Mouse (Mus musculus): ENCODE data around the gene Olfr491.

The Olfr491 gene

DNA sequence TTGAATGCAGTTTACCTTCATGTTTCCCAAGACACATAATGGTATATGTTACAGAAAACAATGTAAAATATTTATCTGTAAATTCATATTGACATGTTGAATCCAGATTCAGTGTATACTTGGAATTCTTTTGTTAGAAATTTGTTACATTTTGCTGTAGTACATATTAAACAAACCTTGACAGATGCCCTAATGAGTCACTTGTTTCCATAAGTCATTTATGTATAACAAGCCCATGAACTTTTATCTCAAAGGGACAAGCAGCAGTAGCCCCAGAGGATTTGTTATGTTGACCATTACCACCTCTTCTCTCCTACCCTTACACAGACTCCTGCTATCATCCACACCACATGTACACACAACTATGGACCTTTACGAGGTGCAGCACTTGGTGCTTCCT is at the start of gene Olfr491:
TSS of gene Olfr491 (plus strand) at position 301 of the 400 bp plus-strand sequence.
- no peak for DNase-seq

DNA sequence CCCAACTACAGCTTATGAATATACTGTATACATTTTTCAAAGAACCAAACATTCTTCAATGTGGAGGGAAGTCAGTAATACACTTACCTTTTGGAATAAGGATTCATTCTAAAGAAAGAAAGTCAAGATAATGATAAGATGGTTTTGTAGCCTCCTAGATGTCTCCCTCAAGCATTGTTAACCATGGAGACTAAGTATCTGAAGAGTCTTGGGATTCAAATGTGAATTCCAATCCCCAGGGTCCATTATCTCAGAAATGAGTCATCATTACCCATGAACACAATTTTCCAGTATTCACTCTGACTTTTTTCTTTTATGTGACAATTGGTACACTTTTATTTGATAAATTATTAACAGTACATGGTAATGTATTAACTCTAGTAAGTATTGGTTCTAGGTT is 24.4 kb upstream of the Olfr491 start, which contains the start of gene Olfr490:
TSS of gene Olfr490 (minus strand) at position 101 of the 400 bp plus-strand sequence.
- no peak for DNase-seq

DNA sequence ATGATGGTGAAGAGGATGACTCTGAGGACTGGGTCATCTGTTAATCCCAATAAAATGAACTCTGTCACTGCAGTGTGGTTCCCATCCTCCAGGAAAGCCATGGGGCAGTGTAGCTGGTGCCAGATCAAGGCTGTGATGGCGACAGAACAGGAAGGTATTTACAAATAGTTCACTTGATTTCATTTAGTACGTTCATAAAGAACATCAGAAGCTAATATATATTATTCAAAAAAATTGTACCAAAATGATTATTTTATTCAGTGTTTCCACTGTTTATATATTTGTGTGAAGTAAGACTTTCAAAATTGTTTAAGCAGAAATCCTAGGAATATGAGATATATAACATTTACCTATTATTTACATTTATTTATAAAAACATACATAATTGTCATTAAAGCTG is 10.3 kb downstream of the Olfr491 start, which contains the start of gene Olfr492:
TSS of gene Olfr492 (minus strand) at position 101 of the 400 bp plus-strand sequence.
- DNase-seq = no peak

DNA sequence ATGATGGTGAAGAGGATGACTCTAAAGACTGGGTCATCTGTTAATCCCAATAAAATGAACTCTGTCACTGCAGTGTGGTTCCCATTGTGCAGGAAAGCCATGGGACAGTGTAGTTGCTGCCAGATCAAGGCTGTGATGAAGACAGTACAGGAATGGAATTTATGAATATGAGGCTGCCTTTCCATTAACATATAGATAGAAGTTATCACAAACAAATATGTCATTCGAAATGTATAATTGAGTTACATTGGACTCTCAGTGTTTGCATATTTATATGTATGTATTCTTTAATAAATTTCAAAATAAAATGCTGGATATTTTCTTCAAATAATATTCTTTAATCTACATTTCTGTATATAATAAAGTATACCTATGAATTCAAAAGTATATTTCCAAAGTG is 33.6 kb downstream of the Olfr491 start, which contains the start of gene Olfr493:
TSS of gene Olfr493 (minus strand) at position 101 of the 400 bp plus-strand sequence.
- DNase-seq = no peak

DNA sequence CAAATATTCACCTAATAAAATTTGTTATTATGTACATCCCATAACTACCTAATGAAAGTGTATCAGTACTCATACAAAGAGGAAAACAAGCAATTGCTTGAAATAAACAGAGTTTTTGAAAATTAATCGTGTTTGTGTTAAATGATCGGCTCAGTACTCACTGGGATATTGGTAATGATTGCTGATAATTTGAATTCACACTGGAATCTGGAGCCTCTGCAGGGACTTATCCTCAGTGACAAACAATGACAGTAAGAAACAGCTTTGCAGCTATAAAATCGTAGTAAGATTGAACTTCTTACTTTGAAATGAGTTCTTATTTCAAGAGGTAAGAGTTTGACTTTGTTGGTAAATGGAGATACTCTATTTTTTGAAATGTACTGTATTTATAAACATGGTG is 51.8 kb downstream of the Olfr491 start, which contains the start of gene Olfr494:
TSS of gene Olfr494 (plus strand) at position 301 of the 400 bp plus-strand sequence.
- no peak for DNase-seq
